Mouse (Mus musculus) cortical plate, adult 2 months (tissue): ENCODE results near the gene Rapgef5. TPM values are rescaled to one million over a fixed set of nuclear protein-coding genes. Genes with fewer than 3 reads are reported as not detected.

Source experiments
- H3K27ac ChIP-seq: fragments of 200-500 bp; 2 replicates; pipeline ENCODE4 v1.5.1; 2012; ENCODE audit warnings: low read length, control low read depth, inconsistent platforms; ENCODE audit not compliant: insufficient read depth
- H3K4me1 ChIP-seq: fragments of 200-500 bp; 2 replicates; pipeline ENCODE4 v1.6.1; 2011; ENCODE audit warnings: low read length; ENCODE audit not compliant: control insufficient read depth, insufficient read depth
- H3K4me3 ChIP-seq: fragments of 200-500 bp; 2 replicates; pipeline ENCODE4 v1.5.1; 2011; ENCODE audit warnings: mild to moderate bottlenecking, low read length, control low read depth; ENCODE audit not compliant: insufficient read depth
- CTCF ChIP-seq: fragments of 200-500 bp; IDR thresholded peaks from 2 replicates; pipeline ENCODE4 v1.5.1; 2011; ENCODE audit warnings: mild to moderate bottlenecking, control low read depth, low read length; ENCODE audit not compliant: insufficient read depth; ENCODE audit errors: extremely low read depth
- POLR2A ChIP-seq: fragments of 200-500 bp; IDR thresholded peaks from 2 replicates; pipeline ENCODE4 v1.6.1; 2011; ENCODE audit warnings: mild to moderate bottlenecking, low read length, control low read depth; ENCODE audit not compliant: insufficient read depth; ENCODE audit errors: extremely low read depth
- polyA plus RNA-seq: library from polyadenylated mRNA; depleted of rRNA; stranded (reverse); fragments of >200 nt; gene quantifications from 2 replicates; pipeline ENCODE4 v1.2.3, GENCODE M21; 2012

Rapgef5 gene
- polyA plus RNA-seq, 1 experiment: 61.7 TPM

GRCm38 (mm10) chr12:117808355-117809326 lies 292.4 kb downstream of the Rapgef5 start:
- Histone ChIP-seq H3K4me3 (no peak overlapping the region), H3K4me1 (peaks cover 4% of the 10 kb centered on the region; the same call in 1 of the 2 replicates), H3K27ac (no peak overlapping the region)
- TF ChIP-seq POLR2A: no peak
- TF ChIP-seq CTCF: no peak
